Mouse (Mus musculus) olfactory bulb, adult 2 months (tissue): Measurements from ENCODE around the gene Olfr1054.

Experiments used
- CTCF ChIP-seq: fragments of 200-500 bp; IDR thresholded peaks from 2 replicates; pipeline ENCODE4 v1.5.1; 2012; ENCODE audit warnings: low read depth, mild to moderate bottlenecking, low read length, moderate library complexity; ENCODE audit not compliant: insufficient read depth
- POLR2A ChIP-seq: fragments of 200-500 bp; IDR thresholded peaks from 2 replicates; pipeline ENCODE4 v1.6.1; 2012; ENCODE audit warnings: mild to moderate bottlenecking, low read depth, low read length, moderate library complexity; ENCODE audit not compliant: insufficient read depth

GRCm38 (mm10) chr2:86315184-86315583 lies 20.0 kb downstream of the Olfr1054 start, which contains the start of gene Olfr1053:
- no peak for TF ChIP-seq POLR2A
- no peak for TF ChIP-seq CTCF
